Mouse (Mus musculus) liver, embryonic 12.5 days (tissue): Measurements from ENCODE around the gene Tgtp1. TPM values are rescaled to one million over a fixed set of nuclear protein-coding genes. Genes with fewer than 3 reads are reported as not detected.
"Not testable (repeated sequence)": the region's sequence is repeated elsewhere in the genome, so short reads cannot be mapped to it uniquely, and the experiment has no call there.

Experiments used
- ATAC-seq: fragments of 200-750 bp; cut with Nextera tagmentation; 2 replicates; pipeline ENCODE4 v1.8.0; 2017; ENCODE audit warnings: moderate number of reproducible peaks, mild to moderate bottlenecking, moderate library complexity
- H3K27ac ChIP-seq: fragments of 300-500 bp; sonication (generic); 2 replicates; pipeline ENCODE4 v1.5.1; 2016; ENCODE audit warnings: mild to moderate bottlenecking
- H3K27me3 ChIP-seq: fragments of 300-500 bp; sonication (generic); replicated peaks from 2 replicates; pipeline ENCODE4 v1.6.1; 2016; ENCODE audit warnings: mild to moderate bottlenecking, moderate library complexity
- H3K36me3 ChIP-seq: fragments of 300-500 bp; sonication (generic); 2 replicates; pipeline ENCODE4 v1.6.1; 2016; ENCODE audit warnings: mild to moderate bottlenecking, moderate library complexity
- H3K4me1 ChIP-seq: fragments of 300-500 bp; sonication (generic); 2 replicates; pipeline ENCODE4 v1.6.1; 2016
- H3K4me2 ChIP-seq: fragments of 300-500 bp; sonication (generic); 2 replicates; pipeline ENCODE4 v1.6.1; 2016; ENCODE audit warnings: mild to moderate bottlenecking, moderate library complexity
- H3K4me3 ChIP-seq: fragments of 300-500 bp; sonication (generic); 2 replicates; pipeline ENCODE4 v1.5.1; 2016; ENCODE audit warnings: mild to moderate bottlenecking, moderate library complexity
- H3K9ac ChIP-seq: fragments of 300-500 bp; sonication (generic); 2 replicates; pipeline ENCODE4 v1.6.1; 2016; ENCODE audit warnings: mild to moderate bottlenecking, moderate library complexity
- H3K9me3 ChIP-seq: fragments of 300-500 bp; sonication (generic); replicated peaks from 2 replicates; pipeline ENCODE4 v1.6.1; 2016; ENCODE audit warnings: mild to moderate bottlenecking, moderate library complexity
- WGBS: fragments of 180-500 bp; shearing (Covaris S2); methylation state at CpG from one replicate; pipeline ENCODE4 v1.1.7; 2016; ENCODE audit not compliant: insufficient replicate concordance; 5-methylcytosine and 5-hydroxymethylcytosine counted together
- polyA plus RNA-seq: library from polyadenylated mRNA; unstranded; fragments of >200 nt; fragmentation: Nextera tagmentation; extraction: Ambion mirVana; gene quantifications from 2 replicates; pipeline ENCODE4 v1.2.1, GENCODE M21; 2016

Gene Tgtp1
- 0.07 and 0.11 TPM in 2 replicates for polyA plus RNA-seq

GRCm38 (mm10) chr11:48994018-48994417, at the start of gene Tgtp1:
Tgtp1 (minus strand) TSS chr11:48994172.
- not testable (repeated sequence) for H3K36me3 ChIP-seq, H3K9me3 ChIP-seq, H3K4me2 ChIP-seq, H3K27me3 ChIP-seq, H3K27ac ChIP-seq, H3K4me3 ChIP-seq, H3K9ac ChIP-seq, ATAC-seq
- WGBS = 16% methylated on average over 2 of the region's 2 CpGs
- peaks cover 16% of the 10 kb centered on the region for H3K4me1 ChIP-seq

- H3K9me3 ChIP-seq, ATAC-seq, H3K4me1 ChIP-seq, H3K36me3 ChIP-seq, H3K27ac ChIP-seq, H3K4me2 ChIP-seq, H3K27me3 ChIP-seq, H3K4me3 ChIP-seq, H3K9ac ChIP-seq: not testable (repeated sequence)
Measured at GRCm38 (mm10) chr11:49012074-49012473, 18.1 kb upstream of the Tgtp1 start.

GRCm38 (mm10) chr11:49006785-49007184, 12.8 kb upstream of the Tgtp1 start:
- H3K36me3 ChIP-seq, H3K27me3 ChIP-seq, ATAC-seq, H3K4me2 ChIP-seq, H3K4me1 ChIP-seq, H3K27ac ChIP-seq, H3K4me3 ChIP-seq, H3K9ac ChIP-seq, H3K9me3 ChIP-seq: not testable (repeated sequence)
- WGBS = 28% methylated on average over 1 of the region's 1 CpGs

GRCm38 (mm10) chr11:49006317-49006716, 12.3 kb upstream of the Tgtp1 start:
- H3K4me1 ChIP-seq, H3K27ac ChIP-seq, H3K9ac ChIP-seq, ATAC-seq, H3K9me3 ChIP-seq, H3K4me3 ChIP-seq, H3K4me2 ChIP-seq, H3K27me3 ChIP-seq, H3K36me3 ChIP-seq: not testable (repeated sequence)
- 27% methylated on average over 2 of the region's 2 CpGs for WGBS

GRCm38 (mm10) chr11:49000411-49000810, 6.4 kb upstream of the Tgtp1 start:
- not testable (repeated sequence) for ATAC-seq

GRCm38 (mm10) chr11:48993296-48993695, 676 bp downstream of the Tgtp1 start:
- H3K9me3 ChIP-seq, H3K36me3 ChIP-seq, H3K9ac ChIP-seq, H3K27ac ChIP-seq, H3K4me3 ChIP-seq, H3K27me3 ChIP-seq, ATAC-seq, H3K4me2 ChIP-seq: not testable (repeated sequence)
- H3K4me1 ChIP-seq = peaks cover 16% of the 10 kb centered on the region
- WGBS = 37% methylated on average over 10 of the region's 10 CpGs

More at GRCm38 (mm10) chr11:49000411-49000810, 6.4 kb upstream of the Tgtp1 start:
- H3K9ac ChIP-seq, H3K4me2 ChIP-seq, H3K4me1 ChIP-seq, H3K36me3 ChIP-seq, H3K27me3 ChIP-seq, H3K4me3 ChIP-seq, H3K9me3 ChIP-seq, H3K27ac ChIP-seq: not testable (repeated sequence)
- 28% methylated on average over 1 of the region's 1 CpGs for WGBS

GRCm38 (mm10) chr11:48991740-48992520, 2.0 kb downstream of the Tgtp1 start, which contains the start of gene Gm12185:
Gm12185 (minus strand) TSS chr11:48992226.
- not testable (repeated sequence) for ATAC-seq, H3K27me3 ChIP-seq, H3K27ac ChIP-seq, H3K36me3 ChIP-seq, H3K9me3 ChIP-seq, H3K9ac ChIP-seq, H3K4me3 ChIP-seq, H3K4me2 ChIP-seq
- 46% methylated on average over 4 of the region's 4 CpGs for WGBS
- H3K4me1 ChIP-seq = peaks cover 16% of the 10 kb centered on the region

GRCm38 (mm10) chr11:48989981-48990380, 4.0 kb downstream of the Tgtp1 start:
- 55% methylated on average over 2 of the region's 2 CpGs for WGBS
- not testable (repeated sequence) for H3K9ac ChIP-seq, H3K9me3 ChIP-seq, H3K4me2 ChIP-seq, ATAC-seq, H3K36me3 ChIP-seq, H3K27ac ChIP-seq, H3K27me3 ChIP-seq, H3K4me3 ChIP-seq
- H3K4me1 ChIP-seq = peaks cover 16% of the 10 kb centered on the region

DNA sequence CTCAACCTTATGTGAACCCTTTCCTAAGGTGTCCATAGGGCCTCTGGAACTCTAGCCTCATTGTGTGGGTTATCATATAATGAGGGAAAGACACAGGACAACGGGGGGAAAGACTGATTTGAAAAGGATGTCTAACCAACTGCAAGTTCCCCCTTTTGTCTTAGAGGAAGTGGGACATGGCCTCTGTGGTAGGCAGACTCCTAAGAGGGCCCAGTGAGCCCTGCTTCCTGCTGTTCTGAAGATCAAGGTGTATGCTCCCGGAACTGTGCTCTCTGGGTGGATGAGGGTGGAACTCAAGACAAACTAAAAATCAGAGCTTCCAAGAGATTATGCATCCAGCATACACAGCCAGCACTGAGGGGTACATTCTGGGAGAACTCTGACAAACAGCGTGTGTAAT, 5.8 kb downstream of the Tgtp1 start:
- H3K4me3 ChIP-seq, H3K9me3 ChIP-seq, ATAC-seq, H3K4me2 ChIP-seq, H3K27ac ChIP-seq, H3K36me3 ChIP-seq, H3K9ac ChIP-seq, H3K27me3 ChIP-seq, H3K4me1 ChIP-seq: not testable (repeated sequence)
- WGBS = 50% methylated on average over 2 of the region's 3 CpGs

DNA sequence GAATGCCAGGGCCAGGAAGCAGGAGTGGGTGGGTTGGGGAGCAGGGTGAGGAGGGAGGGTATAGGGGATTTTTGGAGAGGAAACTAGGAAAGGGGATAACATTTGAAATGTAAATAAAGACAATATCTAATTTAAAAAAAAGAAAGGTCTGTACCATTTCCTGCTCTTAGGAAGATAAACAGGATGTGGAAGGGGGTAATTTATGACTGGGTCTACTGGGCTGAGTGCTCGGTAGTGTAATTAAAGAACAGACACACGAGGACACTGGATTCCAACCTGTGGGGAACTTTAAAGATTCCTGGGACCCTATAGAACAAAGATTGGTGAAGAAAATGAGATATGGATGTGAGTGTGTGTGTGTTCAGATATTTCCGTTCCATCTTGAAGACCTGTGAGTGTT, 11.1 kb downstream of the Tgtp1 start:
- not testable (repeated sequence) for H3K4me2 ChIP-seq, ATAC-seq, H3K9me3 ChIP-seq, H3K4me1 ChIP-seq, H3K4me3 ChIP-seq, H3K9ac ChIP-seq, H3K27me3 ChIP-seq, H3K27ac ChIP-seq, H3K36me3 ChIP-seq
- WGBS = no CpG with 5 or more reads among the region's 3 CpGs

GRCm38 (mm10) chr11:48980052-48980451, 13.9 kb downstream of the Tgtp1 start:
- H3K27ac ChIP-seq, H3K9ac ChIP-seq, H3K36me3 ChIP-seq, H3K4me2 ChIP-seq, H3K4me3 ChIP-seq, ATAC-seq, H3K27me3 ChIP-seq, H3K4me1 ChIP-seq, H3K9me3 ChIP-seq: not testable (repeated sequence)
- WGBS = no CpG with 5 or more reads among the region's 5 CpGs

DNA sequence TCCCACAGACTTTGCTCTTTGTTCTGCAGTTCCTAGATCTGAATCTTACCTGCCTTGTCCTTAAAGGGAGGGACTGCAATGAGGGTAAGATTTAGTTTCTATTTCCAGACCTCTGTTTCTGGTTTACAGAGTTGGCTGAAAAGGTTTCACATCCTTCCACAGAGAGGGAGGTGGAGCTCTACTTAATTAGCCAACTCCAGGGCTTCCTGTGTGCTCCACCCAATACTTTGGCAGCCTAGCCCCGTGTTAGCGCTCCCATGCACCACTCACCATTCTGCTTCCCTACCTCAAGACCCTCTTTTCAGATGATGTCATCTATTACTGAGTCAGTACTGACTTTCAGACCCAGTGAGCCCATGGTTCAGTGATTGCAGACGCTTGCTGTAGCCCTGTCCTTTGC, 14.7 kb downstream of the Tgtp1 start, which contains the start of gene 9930111J21Rik1:
9930111J21Rik1 (minus strand) TSS at position 148 of the 400 bp plus-strand sequence.
- WGBS = no CpG with 5 or more reads among the region's 3 CpGs
- H3K27me3 ChIP-seq, H3K27ac ChIP-seq, H3K4me3 ChIP-seq, H3K9ac ChIP-seq, H3K4me1 ChIP-seq, H3K4me2 ChIP-seq, H3K9me3 ChIP-seq, H3K36me3 ChIP-seq: not testable (repeated sequence)
- ATAC-seq = 0 out of 2 replicates have a peak, but pooled peaks have one; percentile 30
